In the genomic region with DNA sequence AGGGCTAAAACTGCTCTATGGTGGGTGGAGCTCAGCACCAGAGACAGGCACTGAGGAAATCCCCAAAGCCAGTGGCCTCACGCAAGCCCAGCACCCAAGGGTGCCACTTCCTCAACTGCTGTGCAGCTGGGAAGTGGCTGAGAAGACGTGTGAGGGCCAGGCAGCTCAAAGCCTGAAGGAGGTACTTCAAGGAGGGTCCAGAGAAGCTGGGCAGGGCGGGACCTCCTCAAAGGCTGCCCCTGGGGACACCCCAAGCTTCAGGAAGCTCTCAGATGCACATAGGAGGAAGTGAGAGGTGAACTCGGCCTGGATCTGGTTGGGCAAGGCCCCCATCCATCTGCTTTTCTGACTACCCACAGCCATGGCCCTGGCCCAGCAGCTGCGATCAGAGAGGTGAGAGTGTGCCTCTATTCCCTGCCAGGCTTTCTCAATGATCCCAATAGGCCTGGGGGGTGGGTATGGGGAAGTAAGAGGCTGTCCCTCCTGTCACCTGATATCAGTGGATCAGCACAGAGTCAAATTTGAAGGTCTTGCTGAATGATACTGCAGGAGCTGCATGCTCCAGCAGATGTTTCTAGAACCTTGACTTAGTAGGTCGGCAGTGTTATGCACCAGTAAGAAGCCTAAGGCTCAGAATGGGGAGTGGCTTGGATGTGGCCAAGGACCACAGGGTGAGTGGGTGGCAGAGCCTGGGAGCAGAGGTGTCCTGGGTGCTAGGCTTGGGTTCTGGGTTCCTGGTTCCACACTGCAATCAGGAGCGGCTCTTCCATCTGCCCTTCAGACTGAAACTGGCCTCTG, we compare ENCODE assay signal across 8 mouse cellular contexts. TPM values are rescaled to one million over a fixed set of nuclear protein-coding genes. Genes with fewer than 3 reads are reported as not detected.
A peak's percentile ranks its signal among the peaks of the same experiment; 100 is the strongest.
DNase-seq lines count a peak whose midpoint lies in the region; ATAC-seq and TF ChIP-seq lines count a peak whose summit lies in the region.

A gene (plus strand): TSS at position 107 of the 798 bp plus-strand sequence.

- H3K9me3 ChIP-seq in kidney, embryonic 14.5 days (ENCODE audit: control insufficient read depth, low read length), result no peaks in the 10 kb centered on the region

- peak within 1 kb of the TSS; percentile 82 for H3K4me3 ChIP-seq in bone marrow, adult 2 months (replicated peaks; ENCODE audit: control insufficient read depth, low read depth, low read length)
- no peak within 1 kb of the TSS for H3K4me3 ChIP-seq in kidney, embryonic 14.5 days (ENCODE audit: low read length)

- 9% methylated on average over 7 of the region's 7 CpGs for WGBS in bone marrow, adult 2 months
- WGBS in kidney, embryonic 14.5 days, result 70% methylated on average over 7 of the region's 7 CpGs

- no peak within 1 kb of the TSS for H3K4me2 ChIP-seq in kidney, embryonic 14.5 days (replicated peaks; ENCODE audit: low read depth, low read length)

- no peaks in the 10 kb centered on the region for H3K27me3 ChIP-seq in kidney, embryonic 14.5 days (ENCODE audit: control insufficient read depth, insufficient read depth, low read length)

- no peak within 1 kb of the TSS for H3K9ac ChIP-seq in kidney, embryonic 14.5 days (ENCODE audit: low read depth, low read length)

- no peak for TF ChIP-seq CTCF in bone marrow, adult 2 months (IDR thresholded peaks at IDR 0.05; ENCODE audit: control insufficient read depth, insufficient read depth, low read length)

- DNase-seq in CD4-positive helper T cell, adult 2 months (ENCODE audit: low read depth, low spot score), result peak; percentile 77
- DNase-seq in monocyte, adult 2 months (ENCODE audit: low read depth in 1 of 2, low spot score in 2 of 2), result peak; percentile 89 to 96
- DNase-seq in layer of hippocampus, postnatal 25 days (ENCODE audit: extremely low spot score in 1 of 2, low spot score in 1 of 2), result no peak
- DNase-seq in gastrocnemius, postnatal 10 days, result no peak
- DNase-seq in embryo, embryonic 10 days (ENCODE audit: low spot score), result no peak

- H3K4me1 ChIP-seq in bone marrow, adult 2 months (ENCODE audit: control insufficient read depth, insufficient read depth, low read length), result peaks cover 15% of the 10 kb centered on the region; the same call in 1 of the 2 replicates
- H3K4me1 ChIP-seq in kidney, embryonic 14.5 days (ENCODE audit: control insufficient read depth, insufficient read depth, low read length), result no peaks in the 10 kb centered on the region

- H3K36me3 ChIP-seq in kidney, embryonic 14.5 days (ENCODE audit: control insufficient read depth, insufficient read depth, low read length), result no peaks in the 10 kb centered on the region

- ATAC-seq in inflammation-experienced regulatory T-cells, adult 6 months, result peak; percentile 85
- no peak for ATAC-seq in kidney, embryonic 14.5 days (ENCODE audit: low FRiP score, low TSS enrichment)

- peak within 1 kb of the TSS; percentile 93 for H3K27ac ChIP-seq in bone marrow, adult 2 months (ENCODE audit: control insufficient read depth, insufficient read depth, low read depth, low read length, poor library complexity)
- H3K27ac ChIP-seq in kidney, embryonic 14.5 days (ENCODE audit: low read depth, low read length), result no peak within 1 kb of the TSS

- TF ChIP-seq POLR2A in bone marrow, adult 2 months (IDR thresholded peaks at IDR 0.05; ENCODE audit: borderline replicate concordance, control insufficient read depth, low read depth, low read length), result peak; percentile 88

RNA-seq across cellular contexts. Expression of the gene that starts here (rescaled TPM):
- polyA plus RNA-seq in bone marrow, adult 2 months (2011; ENCODE audit: insufficient read depth, insufficient read length, low replicate concordance, missing spikeins), result 131 and 294 TPM in 2 replicates
- 100 to 1,000 TPM; 145 to 184 (median 174) TPM for polyA plus RNA-seq in inflammation-experienced regulatory T-cells, adult 6 months (2017; shearing (Covaris generic))
- 1 to 10 TPM; 1.1 to 1.3 TPM for total RNA-seq in layer of hippocampus, postnatal 25 days (2021)
- total RNA-seq in gastrocnemius, postnatal 10 days (2021), result 1 to 10 TPM in 1 of 2 experiments, under 1 TPM in 1; 0.96 to 2.1 TPM
- 1.2 and 1.9 TPM in 2 replicates for polyA plus RNA-seq in kidney, embryonic 14.5 days (2014; fragmentation: Nextera tagmentation; extraction: Ambion mirVana)

Comparison
In these comparisons a context has a peak if more than half of its experiments do, and no peak if none do; other contexts are left out.
1. RNA of the gene that starts here (polyA plus RNA-seq): 131 to 294 TPM in bone marrow, adult 2 months and 145 to 184 TPM in inflammation-experienced regulatory T-cells, adult 6 months; 1.2 to 1.9 TPM in kidney, embryonic 14.5 days; every median in the first group is over 10 times any median in the second.
2. DNase-seq: peak in CD4-positive helper T cell, adult 2 months (single experiment) and monocyte, adult 2 months (2 of 2); none in layer of hippocampus, postnatal 25 days (0 of 2), gastrocnemius, postnatal 10 days (single experiment) and embryo, embryonic 10 days (single experiment).